Mouse (Mus musculus): ENCODE results near the gene Col6a6. TPM values are rescaled to one million over a fixed set of nuclear protein-coding genes. Genes with fewer than 3 reads are reported as not detected.
A peak's percentile ranks its signal among the peaks of the same experiment; 100 is the strongest.

The Col6a6 gene
- polyA plus RNA-seq, 1 experiment from 2014 or later: 1.9 TPM

- no peak overlapping the region for H3K9ac ChIP-seq
- no peak for ATAC-seq (ENCODE audit: insufficient read depth, low FRiP score, low read depth)
Observed at GRCm38 (mm10) chr9:105731976-105732375, 96.0 kb downstream of the Col6a6 start.

GRCm38 (mm10) chr9:105720430-105720829 is 107.5 kb downstream of the Col6a6 start:
- Histone ChIP-seq H3K9ac (no peak overlapping the region), H3K36me3 (no peaks in the 10 kb centered on the region), H3K27me3 (replicated peaks) (no peaks in the 10 kb centered on the region), H3K4me2 (no peak overlapping the region), H3K4me3 (replicated peaks) (no peak overlapping the region), H3K9me3 (no peaks in the 10 kb centered on the region), H3K27ac (no peak overlapping the region), H3K4me1 (no peaks in the 10 kb centered on the region)
- ATAC-seq (ENCODE audit: insufficient read depth, low FRiP score, low read depth): no peak
- 79% methylated on average over 4 of the region's 4 CpGs for WGBS

More at GRCm38 (mm10) chr9:105731976-105732375, 96.0 kb downstream of the Col6a6 start:
- H3K27ac ChIP-seq: no peak overlapping the region
- H3K27me3 ChIP-seq (replicated peaks): no peaks in the 10 kb centered on the region
- no peak overlapping the region for H3K4me3 ChIP-seq (replicated peaks)
- H3K9me3 ChIP-seq: no peaks in the 10 kb centered on the region
- H3K36me3 ChIP-seq: no peaks in the 10 kb centered on the region
- H3K4me1 ChIP-seq: no peaks in the 10 kb centered on the region
- 53% methylated on average over 7 of the region's 7 CpGs for WGBS
- H3K4me2 ChIP-seq: no peak overlapping the region

GRCm38 (mm10) chr9:105719851-105720395 is 108.0 kb downstream of the Col6a6 start:
- H3K9me3 ChIP-seq: no peaks in the 10 kb centered on the region
- no peak overlapping the region for H3K4me3 ChIP-seq (replicated peaks)
- no peaks in the 10 kb centered on the region for H3K36me3 ChIP-seq
- no peak overlapping the region for H3K9ac ChIP-seq
- WGBS: 46% methylated on average over 5 of the region's 5 CpGs
- no peaks in the 10 kb centered on the region for H3K27me3 ChIP-seq (replicated peaks)
- no peak for ATAC-seq (ENCODE audit: insufficient read depth, low FRiP score, low read depth)
- H3K4me1 ChIP-seq: no peaks in the 10 kb centered on the region
- no peak overlapping the region for H3K4me2 ChIP-seq
- H3K27ac ChIP-seq: no peak overlapping the region

- Histone ChIP-seq H3K4me1 (no peaks in the 10 kb centered on the region), H3K4me3 (replicated peaks) (no peak overlapping the region), H3K4me2 (no peak overlapping the region), H3K9me3 (no peaks in the 10 kb centered on the region), H3K27ac (no peak overlapping the region), H3K36me3 (no peaks in the 10 kb centered on the region), H3K9ac (no peak overlapping the region), H3K27me3 (replicated peaks) (no peaks in the 10 kb centered on the region)
- WGBS: 70% methylated on average over 7 of the region's 7 CpGs
- no peak for ATAC-seq (ENCODE audit: insufficient read depth, low FRiP score, low read depth)
Observed at GRCm38 (mm10) chr9:105719367-105719766, 108.6 kb downstream of the Col6a6 start.

DNA sequence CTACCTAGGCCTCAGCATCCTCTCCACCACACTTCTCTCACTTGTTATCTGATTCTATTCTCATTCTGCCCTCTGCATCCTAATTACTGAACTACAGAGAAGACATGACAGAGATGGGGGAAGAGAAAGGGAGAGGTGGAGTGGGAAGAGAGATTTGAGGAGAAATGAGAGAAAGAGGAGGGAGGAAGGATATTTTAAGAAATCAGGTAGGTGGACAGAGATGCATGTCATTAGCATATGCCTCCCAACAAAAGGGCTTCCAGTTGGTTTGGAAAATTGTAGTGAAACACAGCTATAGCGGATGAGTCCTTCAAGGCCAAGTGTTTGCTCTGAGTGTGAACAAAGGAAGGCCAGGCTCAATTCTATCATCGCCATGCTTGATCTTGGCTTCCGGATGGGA is 115.9 kb downstream of the Col6a6 start:
- Histone ChIP-seq H3K4me3 (replicated peaks) (no peak overlapping the region), H3K36me3 (no peaks in the 10 kb centered on the region), H3K9ac (no peak overlapping the region), H3K27me3 (replicated peaks) (no peaks in the 10 kb centered on the region), H3K9me3 (no peaks in the 10 kb centered on the region), H3K4me1 (no peaks in the 10 kb centered on the region), H3K27ac (no peak overlapping the region), H3K4me2 (no peak overlapping the region)
- no peak for ATAC-seq (ENCODE audit: insufficient read depth, low FRiP score, low read depth)
- 96% methylated on average over 3 of the region's 3 CpGs for WGBS

- H3K36me3 ChIP-seq: no peaks in the 10 kb centered on the region
- no peaks in the 10 kb centered on the region for H3K27me3 ChIP-seq (replicated peaks)
- 95% methylated on average over 1 of the region's 1 CpGs for WGBS
- H3K9ac ChIP-seq: no peak overlapping the region
- no peak overlapping the region for H3K27ac ChIP-seq
- no peaks in the 10 kb centered on the region for H3K9me3 ChIP-seq
- no peak overlapping the region for H3K4me2 ChIP-seq
- H3K4me1 ChIP-seq: no peaks in the 10 kb centered on the region
- no peak overlapping the region for H3K4me3 ChIP-seq (replicated peaks)
- ATAC-seq (ENCODE audit: insufficient read depth, low FRiP score, low read depth): no peak
Observed at GRCm38 (mm10) chr9:105705011-105705410, 122.9 kb downstream of the Col6a6 start.

DNA sequence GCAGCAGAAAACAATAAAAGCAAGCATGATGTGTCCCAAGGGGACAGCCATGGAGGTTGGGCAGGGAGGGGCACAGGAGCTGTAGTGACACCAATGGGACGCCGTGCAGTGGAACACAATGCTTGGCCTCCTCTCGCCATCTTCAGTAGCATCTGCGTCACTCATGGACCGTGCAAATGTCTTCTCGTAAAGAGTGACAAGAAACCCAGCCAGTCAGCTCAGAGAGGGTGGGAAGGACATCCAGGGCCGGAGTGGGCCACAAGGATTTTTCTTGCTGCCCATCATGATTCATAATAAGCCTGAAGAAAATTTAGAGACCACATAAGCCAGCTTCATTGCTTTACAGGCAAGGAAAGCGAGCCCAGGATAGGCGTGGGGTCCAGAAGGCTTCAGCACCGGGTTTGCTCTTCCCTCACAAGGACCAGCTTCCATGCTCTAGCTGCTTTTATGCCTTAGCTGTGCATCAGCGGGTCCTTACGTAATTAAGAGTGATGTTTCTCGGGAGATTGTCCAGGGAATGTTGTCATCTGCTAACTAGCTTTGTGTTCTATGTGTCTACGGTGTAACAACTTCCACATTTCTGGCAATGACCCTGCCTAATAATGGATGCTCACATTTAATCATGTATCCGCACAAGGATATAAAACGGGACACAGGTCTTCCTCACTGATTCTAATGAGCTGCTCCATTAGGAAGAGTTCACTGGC is 123.6 kb downstream of the Col6a6 start:
- Histone ChIP-seq H3K27me3 (replicated peaks) (no peaks in the 10 kb centered on the region), H3K4me2 (no peak overlapping the region), H3K4me3 (replicated peaks) (no peak overlapping the region), H3K9ac (no peak overlapping the region), H3K9me3 (no peaks in the 10 kb centered on the region), H3K27ac (no peak overlapping the region), H3K4me1 (no peaks in the 10 kb centered on the region), H3K36me3 (no peaks in the 10 kb centered on the region)
- 92% methylated on average over 16 of the region's 16 CpGs for WGBS
- no peak for ATAC-seq (ENCODE audit: insufficient read depth, low FRiP score, low read depth)

- 60% methylated on average over 9 of the region's 9 CpGs for WGBS
- no peaks in the 10 kb centered on the region for H3K36me3 ChIP-seq
- H3K9ac ChIP-seq: no peak overlapping the region
- no peak overlapping the region for H3K4me3 ChIP-seq (replicated peaks)
- no peak overlapping the region for H3K27ac ChIP-seq
- no peaks in the 10 kb centered on the region for H3K27me3 ChIP-seq (replicated peaks)
- peaks cover 12% of the 10 kb centered on the region; the same call in 1 of the 2 replicates for H3K4me1 ChIP-seq
- 0 out of 2 replicates have a peak, but pooled peaks have one; percentile 30 for ATAC-seq (ENCODE audit: insufficient read depth, low FRiP score, low read depth)
- no peak overlapping the region for H3K4me2 ChIP-seq
- no peaks in the 10 kb centered on the region for H3K9me3 ChIP-seq
Observed at GRCm38 (mm10) chr9:105701966-105702365, 126.0 kb downstream of the Col6a6 start.

- 73% methylated on average over 6 of the region's 6 CpGs for WGBS
- Histone ChIP-seq H3K4me2 (no peak overlapping the region), H3K27ac (no peak overlapping the region), H3K9me3 (no peaks in the 10 kb centered on the region), H3K4me3 (replicated peaks) (no peak overlapping the region), H3K4me1 (peaks cover 12% of the 10 kb centered on the region; the same call in 1 of the 2 replicates), H3K9ac (no peak overlapping the region), H3K36me3 (no peaks in the 10 kb centered on the region), H3K27me3 (replicated peaks) (no peaks in the 10 kb centered on the region)
- ATAC-seq (ENCODE audit: insufficient read depth, low FRiP score, low read depth): no peak
Observed at GRCm38 (mm10) chr9:105700702-105701101, 127.3 kb downstream of the Col6a6 start.

GRCm38 (mm10) chr9:105697764-105698396 is 130.1 kb downstream of the Col6a6 start:
- peak overlapping the region; percentile 10; the same call in 1 of the 2 replicates for H3K27ac ChIP-seq
- ATAC-seq (ENCODE audit: insufficient read depth, low FRiP score, low read depth): peak; percentile 28; the same call in 1 of the 2 replicates

DNA sequence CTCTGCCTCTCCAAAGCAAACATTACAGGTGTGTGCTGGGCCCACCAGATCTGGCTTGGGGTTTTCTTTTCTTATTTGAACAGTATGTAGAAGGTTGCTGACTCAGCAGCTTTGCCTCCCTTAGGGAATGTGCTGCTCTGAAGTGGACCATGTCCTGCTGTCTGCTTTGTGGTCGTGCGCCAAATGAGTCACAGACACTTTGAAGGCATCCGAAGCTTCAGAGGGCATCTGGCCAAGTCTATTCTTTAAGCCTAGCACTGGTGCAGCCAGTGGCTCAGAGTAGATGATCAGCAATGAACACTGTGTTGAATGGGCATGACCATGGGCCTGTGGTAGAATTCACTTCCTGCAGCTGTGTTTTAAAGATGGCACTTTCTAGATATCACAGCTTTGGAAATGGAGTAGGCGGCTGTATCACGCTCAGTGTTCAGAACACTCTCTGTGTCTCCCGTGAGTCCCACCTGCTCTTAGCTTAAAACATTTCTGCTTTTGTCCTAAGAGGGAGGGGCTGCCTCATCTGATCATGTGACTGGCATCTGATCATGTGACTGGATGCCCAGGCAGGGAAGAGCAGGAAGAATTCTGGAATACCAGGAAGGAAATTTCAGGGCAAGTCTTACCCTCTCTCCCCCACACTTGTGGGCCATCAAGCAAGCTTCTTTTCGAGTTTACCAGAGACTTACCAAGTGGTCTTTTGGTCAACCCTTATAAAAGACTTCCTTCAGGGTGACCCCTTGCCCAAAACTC is 131.0 kb downstream of the Col6a6 start:
- ATAC-seq (ENCODE audit: insufficient read depth, low FRiP score, low read depth): no peak
- H3K27ac ChIP-seq: no peak overlapping the region
- WGBS: 80% methylated on average over 7 of the region's 7 CpGs

More at GRCm38 (mm10) chr9:105697764-105698396, 130.1 kb downstream of the Col6a6 start:
- peaks cover 12% of the 10 kb centered on the region; the same call in 1 of the 2 replicates for H3K4me1 ChIP-seq
- 25% methylated on average over 9 of the region's 9 CpGs for WGBS
- no peaks in the 10 kb centered on the region for H3K9me3 ChIP-seq
- no peak overlapping the region for H3K9ac ChIP-seq
- H3K4me3 ChIP-seq (replicated peaks): no peak overlapping the region
- H3K27me3 ChIP-seq (replicated peaks): no peaks in the 10 kb centered on the region
- H3K4me2 ChIP-seq: no peak overlapping the region
- no peaks in the 10 kb centered on the region for H3K36me3 ChIP-seq

More for the DNA sequence above, 131.0 kb downstream of the Col6a6 start:
- H3K36me3 ChIP-seq: no peaks in the 10 kb centered on the region
- no peak overlapping the region for H3K9ac ChIP-seq
- H3K27me3 ChIP-seq (replicated peaks): no peaks in the 10 kb centered on the region
- H3K4me2 ChIP-seq: no peak overlapping the region
- no peaks in the 10 kb centered on the region for H3K9me3 ChIP-seq
- no peak overlapping the region for H3K4me3 ChIP-seq (replicated peaks)
- peaks cover 12% of the 10 kb centered on the region; the same call in 1 of the 2 replicates for H3K4me1 ChIP-seq

All from stomach, embryonic 15.5 days (tissue).